34 mouse cellular contexts compared by ENCODE assay signal in genomic region chr4:154364752-154365151, GRCm38 (mm10). TPM values are rescaled to one million over a fixed set of nuclear protein-coding genes. Genes with fewer than 3 reads are reported as not detected.
A peak's percentile ranks its signal among the peaks of the same experiment; 100 is the strongest.
DNase-seq lines count a peak whose midpoint lies in the region; ATAC-seq and TF ChIP-seq lines count a peak whose summit lies in the region.
"Had no signal": no experiment of that assay in that cellular context is flagged by ENCODE, and none has a peak within 500 bp of the region (broad histone marks: within the 10 kb centered on the region; RNA-seq: fewer than 3 reads in every experiment).

No protein-coding gene starts in this region.

- 73% methylated on average over 2 of the region's 2 CpGs for WGBS in lung, embryonic 15.5 days
- WGBS in lung, adult 2 months = 85% methylated on average over 2 of the region's 2 CpGs
- 90% methylated on average over 2 of the region's 2 CpGs for WGBS in hindbrain, embryonic 11.5 days

- intact Hi-C loops in left cerebral cortex, postnatal 36 days (cut with DNase I) = no loop called here

- H3K27me3 ChIP-seq in lung, embryonic 15.5 days = no peaks in the 10 kb centered on the region
- no peaks in the 10 kb centered on the region for H3K27me3 ChIP-seq in hindbrain, embryonic 11.5 days (ENCODE audit: control insufficient read depth, insufficient read depth, low read length)
- H3K27me3 ChIP-seq: CH12.LX had no signal

- H3K4me2 ChIP-seq in lung, embryonic 15.5 days = no peak overlapping the region
- no peak overlapping the region for H3K4me2 ChIP-seq in hindbrain, embryonic 11.5 days (replicated peaks; ENCODE audit: low read depth, low read length)
- H3K4me2 ChIP-seq: hindbrain, embryonic 13.5 days had no signal

- no peaks in the 10 kb centered on the region for H3K9me3 ChIP-seq in lung, embryonic 15.5 days
- H3K9me3 ChIP-seq in hindbrain, embryonic 11.5 days (ENCODE audit: control insufficient read depth, low read length) = no peaks in the 10 kb centered on the region
- H3K9me3 ChIP-seq: heart, embryonic 10.5 days; hindbrain, embryonic 13.5 days had no signal

- DNase-seq in frontal cortex, postnatal 25 days (ENCODE audit: low spot score in 2 of 2) = no peak
- DNase-seq in lung, adult 2 months = no peak
- peak; percentile 21 to 30 for DNase-seq in left cerebral cortex, postnatal 36 days (ENCODE audit: low spot score in 2 of 2)
- peak; percentile 16 for DNase-seq in right cerebral cortex, postnatal 25 days
- DNase-seq in hindbrain, embryonic 11.5 days (ENCODE audit: low spot score) = no peak
- no peak for DNase-seq in adrenal gland, adult (ENCODE audit: inconsistent age in 2 of 2, low spot score in 1 of 2)
- DNase-seq: adrenal gland, adult 8-10 months; cerebellum, adult 11 months; cerebellum, adult 9-10 months; cerebellum, postnatal 36 days; gastrocnemius, postnatal 10 days; heart, postnatal 36 days; kidney, adult 9 months; kidney, postnatal 10 days; layer of hippocampus, postnatal 36 days; liver; lung, postnatal 10 days had no signal

- no peaks in the 10 kb centered on the region for H3K36me3 ChIP-seq in lung, embryonic 15.5 days
- no peaks in the 10 kb centered on the region for H3K36me3 ChIP-seq in hindbrain, embryonic 11.5 days (ENCODE audit: control insufficient read depth, insufficient read depth, low read length)
- H3K36me3 ChIP-seq: hindbrain, embryonic 13.5 days had no signal

- 0 out of 2 replicates have a peak overlapping the region, but pooled peaks have one; percentile 32 for H3K27ac ChIP-seq in lung, embryonic 15.5 days
- H3K27ac ChIP-seq in hindbrain, embryonic 11.5 days (ENCODE audit: low read depth, low read length) = no peak overlapping the region
- H3K27ac ChIP-seq: heart, embryonic 10.5 days; hindbrain, embryonic 13.5 days; liver, embryonic 14.5 days had no signal

- peak; percentile 62; the same call in 1 of the 2 replicates for ATAC-seq in frontal cortex, adult (ENCODE audit: low TSS enrichment)
- ATAC-seq in lung, embryonic 15.5 days (ENCODE audit: borderline replicate concordance, extremely low read depth, low FRiP score, low TSS enrichment) = no peak
- ATAC-seq in hindbrain, embryonic 11.5 days (ENCODE audit: low FRiP score) = no peak
- ATAC-seq: activated CD4-positive, CD25-positive, alpha-beta regulatory T cell, adult 4 months; forebrain, embryonic 14.5 days; intestine, embryonic 16.5 days; midbrain, embryonic 16.5 days had no signal

- TF ChIP-seq CTCF in lung, adult 2 months (IDR thresholded peaks at IDR 0.05; ENCODE audit: insufficient read depth, low read length) = no peak

- H3K4me1 ChIP-seq in lung, embryonic 15.5 days = peaks cover 17% of the 10 kb centered on the region
- H3K4me1 ChIP-seq in lung, adult 2 months (ENCODE audit: control insufficient read depth, insufficient read depth, low read length) = no peaks in the 10 kb centered on the region
- H3K4me1 ChIP-seq in hindbrain, embryonic 11.5 days (replicated peaks; ENCODE audit: control insufficient read depth, insufficient read depth, low read length) = no peaks in the 10 kb centered on the region

- H3K9ac ChIP-seq in lung, embryonic 15.5 days = no peak overlapping the region
- no peak overlapping the region for H3K9ac ChIP-seq in hindbrain, embryonic 11.5 days (ENCODE audit: low read depth, low read length)
- H3K9ac ChIP-seq: hindbrain, embryonic 13.5 days; liver, embryonic 14.5 days had no signal

- no peak for TF ChIP-seq POLR2A in lung, adult 2 months (IDR thresholded peaks at IDR 0.05; ENCODE audit: borderline replicate concordance, extremely low read depth, low read depth, low read length)

- no peak overlapping the region for H3K4me3 ChIP-seq in lung, embryonic 15.5 days
- H3K4me3 ChIP-seq in lung, adult 2 months (replicated peaks; ENCODE audit: extremely low read depth, low read depth, low read length) = no peak overlapping the region
- H3K4me3 ChIP-seq in hindbrain, embryonic 11.5 days (ENCODE audit: low read depth, low read length) = no peak overlapping the region
- H3K4me3 ChIP-seq: heart, embryonic 10.5 days; hindbrain, embryonic 13.5 days had no signal

RNA-seq across cellular contexts. Expression of gene B230104I21Rik, which starts 28.8 kb away (rescaled TPM):
- polyA plus RNA-seq in lung, embryonic 15.5 days (2015; fragmentation: Nextera tagmentation; extraction: Ambion mirVana) = not detected in 2 replicates
- not detected in 2 replicates for polyA plus RNA-seq in lung, adult 2 months (2012; rRNA removed)
- total RNA-seq in left cerebral cortex, postnatal 36 days (2021) = not detected
- not detected in 2 replicates for polyA plus RNA-seq in hindbrain, embryonic 11.5 days (2014; fragmentation: Nextera tagmentation; extraction: Ambion mirVana)
- total RNA-seq: adrenal gland, adult 8-10 months; CH12.LX; ES-E14; gastrocnemius, postnatal 10 days; heart, postnatal 36 days; neutrophil, adult 5-6 weeks had no signal
- polyA plus RNA-seq: activated CD4-positive, CD25-positive, alpha-beta regulatory T cell, adult 4 months; C2C12; embryonic facial prominence, embryonic 11.5 days; forebrain, embryonic 14.5 days; gonadal fat pad, adult 2 months; heart, embryonic 10.5 days; hindbrain, embryonic 13.5 days; intestine, embryonic 16.5 days; large intestine, adult 2 months; liver, embryonic 14.5 days; midbrain, embryonic 16.5 days; stomach, embryonic 14.5 days had no signal

Comparison
In these comparisons a context has a peak if more than half of its experiments do, and no peak if none do; other contexts are left out.
1. DNase-seq: peak in left cerebral cortex, postnatal 36 days (2 of 2) and right cerebral cortex, postnatal 25 days (single experiment); none in frontal cortex, postnatal 25 days (0 of 2), lung, adult 2 months (single experiment), hindbrain, embryonic 11.5 days (single experiment) and adrenal gland, adult (0 of 2).